Mouse (Mus musculus) heart, postnatal 0 days (tissue): ENCODE data around the gene Ugt1a6b. TPM values are rescaled to one million over a fixed set of nuclear protein-coding genes. Genes with fewer than 3 reads are reported as not detected.
"Not testable (repeated sequence)": the region's sequence is repeated elsewhere in the genome, so short reads cannot be mapped to it uniquely, and the experiment has no call there.

Experiments
- ATAC-seq: fragments of 200-750 bp; cut with Nextera tagmentation; 2 replicates; pipeline ENCODE4 v1.8.0; 2017; ENCODE audit warnings: low read depth, moderate number of reproducible peaks, moderate library complexity; ENCODE audit not compliant: insufficient read depth
- DNase-seq: peaks from one replicate; pipeline ENCODE4 v3.0.0-alpha.2; 2016; ENCODE audit warnings: low spot score
- H3K27ac ChIP-seq: fragments of 300-500 bp; sonication (generic); 2 replicates; pipeline ENCODE4 v1.5.1; 2014; ENCODE audit warnings: low read depth, mild to moderate bottlenecking
- H3K27me3 ChIP-seq: fragments of 300-500 bp; sonication (generic); 2 replicates; pipeline ENCODE4 v1.6.1; 2014; ENCODE audit warnings: low read length, mixed read lengths; ENCODE audit not compliant: control insufficient read depth, insufficient read depth
- H3K36me3 ChIP-seq: fragments of 300-500 bp; sonication (generic); replicated peaks from 2 replicates; pipeline ENCODE4 v1.6.1; 2014; ENCODE audit warnings: low read length, mixed read lengths; ENCODE audit not compliant: control insufficient read depth, insufficient read depth
- H3K4me1 ChIP-seq: fragments of 300-500 bp; sonication (generic); 2 replicates; pipeline ENCODE4 v1.6.1; 2014; ENCODE audit warnings: antibody characterized with exemption; ENCODE audit not compliant: control insufficient read depth, insufficient read depth
- H3K4me2 ChIP-seq: fragments of 300-500 bp; sonication (generic); 2 replicates; pipeline ENCODE4 v1.6.1; 2014; ENCODE audit warnings: low read depth, mild to moderate bottlenecking, low read length, moderate library complexity
- H3K4me3 ChIP-seq: fragments of 300-500 bp; sonication (generic); 2 replicates; pipeline ENCODE4 v1.5.1; 2014; ENCODE audit warnings: low read depth, low read length
- H3K9ac ChIP-seq: fragments of 300-500 bp; sonication (generic); replicated peaks from 2 replicates; pipeline ENCODE4 v1.6.1; 2014; ENCODE audit warnings: low read depth, low read length, mixed read lengths
- H3K9me3 ChIP-seq: fragments of 300-500 bp; sonication (generic); replicated peaks from 2 replicates; pipeline ENCODE4 v1.6.1; 2016; ENCODE audit warnings: low read length; ENCODE audit not compliant: control insufficient read depth
- CTCF ChIP-seq: IDR thresholded peaks from 2 replicates; pipeline ENCODE4 v1.5.1; 2016; ENCODE audit warnings: antibody characterized with exemption, control low read depth, low read depth
- EP300 ChIP-seq: IDR thresholded peaks from 2 replicates; pipeline ENCODE4 v1.6.1; 2016; ENCODE audit warnings: antibody characterized with exemption, low read depth
- WGBS: fragments of 180-500 bp; shearing (Covaris S2); extraction: QIAGEN DNeasy Blood & Tissue Kit; methylation state at CpG from one replicate; pipeline ENCODE4 v1.1.7; 2014; 5-methylcytosine and 5-hydroxymethylcytosine counted together
- polyA plus RNA-seq: library from polyadenylated mRNA; unstranded; fragments of >200 nt; fragmentation: Nextera tagmentation; extraction: Ambion mirVana; gene quantifications from 2 replicates; pipeline ENCODE4 v1.2.1, GENCODE M21; 2015
- total RNA-seq: library from RNA; depleted of rRNA; stranded (reverse); fragments of >200 nt; gene quantifications from 2 replicates; pipeline ENCODE4 v1.2.3, GENCODE M21; 2014; ENCODE audit warnings: low replicate concordance

Ugt1a6b gene
- total and polyA plus RNA-seq, 2 experiments from 2014 or later = 0.19 TPM; not detected in 1

DNA sequence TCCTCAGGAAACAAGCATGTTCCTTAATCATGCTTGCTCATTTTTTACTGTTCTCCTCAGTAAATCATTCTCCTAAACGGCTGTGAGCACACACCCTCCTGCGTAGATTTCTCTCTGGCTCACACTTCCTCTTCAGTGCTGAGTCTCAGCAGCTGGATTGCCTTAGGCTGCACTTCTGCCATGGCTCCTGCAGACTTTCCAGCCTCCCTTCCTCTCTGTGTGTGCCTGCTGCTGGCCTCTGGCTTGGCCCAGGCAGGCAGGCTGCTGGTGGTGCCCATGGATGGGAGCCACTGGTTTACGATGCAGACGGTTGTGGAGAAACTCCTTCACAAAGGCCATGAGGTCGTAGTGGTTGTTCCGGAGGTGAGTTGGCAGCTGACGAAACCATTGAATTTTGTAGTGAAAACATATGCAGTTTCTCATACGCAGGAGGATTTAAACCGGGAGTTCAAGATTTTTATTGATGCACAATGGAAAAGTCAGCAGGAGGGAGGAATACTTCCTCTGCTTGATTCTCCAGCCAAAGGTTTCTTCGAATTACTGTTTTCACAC lies 8.0 kb upstream of the Ugt1a6b start, which contains the start of gene Ugt1a7c:
TSS of gene Ugt1a7c (plus strand) at position 122 of the 552 bp plus-strand sequence.
- no peaks in the 10 kb centered on the region for H3K4me1 ChIP-seq
- WGBS = 50% methylated on average over 10 of the region's 10 CpGs
- TF ChIP-seq CTCF (no peak), EP300 (no peak)
- peak within 1 kb of the TSS; percentile 11; the same call in 1 of the 2 replicates for H3K4me3 ChIP-seq
- H3K27me3 ChIP-seq = no peaks in the 10 kb centered on the region
- DNase-seq (peak; percentile 18), ATAC-seq (no peak)
- no peaks in the 10 kb centered on the region for H3K9me3 ChIP-seq
- no peaks in the 10 kb centered on the region for H3K36me3 ChIP-seq
- H3K4me2 ChIP-seq = no peak within 1 kb of the TSS; the same call in 1 of the 2 replicates
- 0 out of 2 replicates have a peak within 1 kb of the TSS, but pooled peaks have one; percentile 26 for H3K27ac ChIP-seq
- H3K9ac ChIP-seq = no peak within 1 kb of the TSS

DNA sequence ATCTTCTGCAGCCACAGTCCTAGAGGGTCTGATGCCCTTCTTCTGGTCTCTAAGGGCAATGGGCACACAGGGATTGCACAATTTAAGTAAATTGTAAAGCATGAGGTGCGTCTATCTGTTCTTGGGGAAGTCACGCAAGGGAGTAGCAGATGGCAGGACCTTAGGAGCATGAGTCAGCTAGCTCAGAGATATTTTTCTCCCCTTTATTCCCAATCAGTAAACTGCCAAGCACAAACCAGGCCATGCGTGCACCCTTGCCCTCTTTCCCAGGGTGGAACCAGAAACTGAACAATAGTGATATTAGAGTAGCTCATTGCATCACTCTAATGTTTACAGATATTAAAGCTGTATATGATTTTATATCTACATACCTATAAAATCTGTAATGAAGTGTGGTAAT lies 4.5 kb upstream of the Ugt1a6b start:
- H3K4me3 ChIP-seq, H3K9ac ChIP-seq, DNase-seq, ATAC-seq, H3K27me3 ChIP-seq, H3K36me3 ChIP-seq, H3K4me2 ChIP-seq, H3K27ac ChIP-seq, H3K4me1 ChIP-seq, H3K9me3 ChIP-seq: not testable (repeated sequence)
- WGBS = 74% methylated on average over 3 of the region's 3 CpGs

DNA sequence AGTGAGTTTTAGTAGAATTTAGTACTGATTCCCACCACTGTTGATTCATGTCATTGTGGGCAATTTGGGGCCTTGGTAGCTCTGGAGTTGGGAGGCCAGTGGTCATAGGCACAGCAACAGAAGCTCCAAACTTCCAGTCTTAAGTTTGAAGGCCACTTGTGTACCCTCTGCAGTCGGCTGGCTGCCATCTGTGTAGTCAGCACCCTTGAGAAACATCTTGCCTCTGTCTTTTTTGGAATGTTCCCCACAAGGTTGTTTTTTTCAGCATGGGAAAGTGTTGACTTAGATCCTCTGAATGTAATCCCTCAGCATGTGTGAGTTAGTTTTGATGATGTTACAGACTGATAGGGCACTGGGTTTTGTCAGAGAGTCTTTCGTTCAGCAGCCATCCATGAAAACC lies 3.4 kb upstream of the Ugt1a6b start:
- H3K27ac ChIP-seq, H3K4me2 ChIP-seq, H3K4me1 ChIP-seq, H3K9ac ChIP-seq, DNase-seq, ATAC-seq, H3K4me3 ChIP-seq, H3K9me3 ChIP-seq, H3K36me3 ChIP-seq, H3K27me3 ChIP-seq: not testable (repeated sequence)
- WGBS = 78% methylated on average over 2 of the region's 2 CpGs

DNA sequence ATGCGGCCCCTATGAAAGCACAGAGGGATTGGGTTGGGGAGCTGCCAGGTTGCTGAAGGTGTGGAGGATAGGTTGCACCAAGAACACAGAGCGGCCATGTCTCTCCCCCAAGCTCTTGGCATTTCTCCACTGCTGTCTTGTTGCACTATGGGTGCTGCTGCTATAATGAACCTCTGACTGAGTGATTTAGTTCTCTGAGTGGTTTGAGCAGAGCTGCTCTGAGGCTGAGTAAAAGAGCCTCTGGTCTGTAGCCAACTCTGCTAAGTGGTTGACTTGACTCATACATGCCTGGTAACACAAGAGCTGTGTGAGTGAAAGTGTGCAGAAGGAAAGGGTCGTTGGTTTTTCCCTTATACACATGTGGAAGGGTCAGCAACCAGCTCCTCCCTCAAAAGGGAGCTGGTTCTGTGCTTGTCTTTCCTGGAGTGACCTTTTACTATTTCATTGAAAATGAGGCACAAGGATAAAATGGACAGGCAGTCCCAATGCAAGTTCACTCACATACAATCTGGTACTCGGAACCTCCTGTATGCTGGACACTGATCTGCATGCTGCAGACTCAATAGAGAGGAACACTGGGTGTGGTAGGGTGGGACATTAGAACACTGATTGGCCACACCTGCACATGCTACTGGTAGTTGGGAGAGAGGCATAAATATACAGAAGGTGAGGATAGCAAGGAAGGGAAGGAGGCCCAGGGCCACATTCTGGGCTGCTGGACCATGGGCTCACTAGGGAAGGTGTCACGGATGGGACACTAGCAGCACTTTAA lies 831 bp downstream of the Ugt1a6b start:
- not testable (repeated sequence) for H3K4me1 ChIP-seq, H3K27me3 ChIP-seq, H3K4me3 ChIP-seq, H3K36me3 ChIP-seq, H3K27ac ChIP-seq, H3K9me3 ChIP-seq, H3K9ac ChIP-seq, H3K4me2 ChIP-seq
- peak; percentile 41; the same call in 1 of the 2 replicates for ATAC-seq
- DNase-seq = peak; percentile 19
- 57% methylated on average over 4 of the region's 5 CpGs for WGBS

DNA sequence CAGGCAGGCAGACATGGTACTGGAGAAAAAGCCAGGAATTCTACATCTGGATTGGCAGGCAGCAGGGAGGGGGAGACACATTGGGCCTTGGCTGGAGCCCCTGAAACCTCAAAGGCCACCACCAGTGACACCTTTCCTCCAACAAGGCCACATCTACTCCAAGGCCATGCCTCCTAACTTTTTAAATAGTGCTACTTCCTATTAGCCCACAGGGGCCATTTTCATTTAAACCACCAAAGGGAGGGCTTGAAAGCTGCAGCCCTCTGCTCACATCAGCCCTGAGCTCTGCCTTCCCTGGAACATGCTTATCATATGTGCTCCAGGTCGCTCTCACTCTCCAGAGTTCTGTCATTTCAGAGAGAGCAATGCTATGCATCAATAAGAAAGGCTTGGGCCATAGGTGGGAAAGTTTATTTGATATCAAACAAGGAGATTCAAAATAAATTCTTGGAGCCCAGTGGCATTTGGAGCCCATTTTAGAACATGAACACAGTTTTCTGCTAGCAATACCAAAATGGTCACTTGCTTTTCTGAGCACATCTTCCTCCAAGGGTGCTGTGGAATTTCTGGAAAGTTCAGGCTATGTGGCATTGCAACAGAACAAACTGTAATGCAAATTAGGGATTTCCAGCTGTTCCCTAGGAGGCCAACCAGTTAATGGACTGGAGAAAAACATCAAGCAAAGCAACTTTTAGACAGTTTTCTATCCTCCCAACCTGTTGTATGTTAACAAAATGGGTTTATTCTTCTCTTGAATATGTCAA lies 1.8 kb downstream of the Ugt1a6b start:
- ATAC-seq (no peak), DNase-seq (no peak)
- 89% methylated on average over 1 of the region's 1 CpGs for WGBS
- Histone ChIP-seq H3K36me3 (no peaks in the 10 kb centered on the region), H3K27me3 (no peaks in the 10 kb centered on the region), H3K4me1 (no peaks in the 10 kb centered on the region), H3K4me3 (no peak overlapping the region), H3K27ac (no peak overlapping the region), H3K9me3 (no peaks in the 10 kb centered on the region), H3K9ac (no peak overlapping the region), H3K4me2 (no peak overlapping the region)
- TF ChIP-seq EP300 (no peak), CTCF (no peak)
